Mouse (Mus musculus) lung, adult 2 months (tissue): Measurements from ENCODE around the gene Dcst1.

Experiments
- CTCF ChIP-seq: fragments of 200-500 bp; IDR thresholded peaks from 2 replicates; pipeline ENCODE4 v1.5.1; 2011; ENCODE audit warnings: mild to moderate bottlenecking, low read length, control low read depth; ENCODE audit not compliant: insufficient read depth
- POLR2A ChIP-seq: fragments of 200-500 bp; IDR thresholded peaks from 2 replicates; pipeline ENCODE4 v1.6.1; 2011; ENCODE audit warnings: low read depth, mild to moderate bottlenecking, control low read depth, low read length, borderline replicate concordance; ENCODE audit errors: extremely low read depth

DNA sequence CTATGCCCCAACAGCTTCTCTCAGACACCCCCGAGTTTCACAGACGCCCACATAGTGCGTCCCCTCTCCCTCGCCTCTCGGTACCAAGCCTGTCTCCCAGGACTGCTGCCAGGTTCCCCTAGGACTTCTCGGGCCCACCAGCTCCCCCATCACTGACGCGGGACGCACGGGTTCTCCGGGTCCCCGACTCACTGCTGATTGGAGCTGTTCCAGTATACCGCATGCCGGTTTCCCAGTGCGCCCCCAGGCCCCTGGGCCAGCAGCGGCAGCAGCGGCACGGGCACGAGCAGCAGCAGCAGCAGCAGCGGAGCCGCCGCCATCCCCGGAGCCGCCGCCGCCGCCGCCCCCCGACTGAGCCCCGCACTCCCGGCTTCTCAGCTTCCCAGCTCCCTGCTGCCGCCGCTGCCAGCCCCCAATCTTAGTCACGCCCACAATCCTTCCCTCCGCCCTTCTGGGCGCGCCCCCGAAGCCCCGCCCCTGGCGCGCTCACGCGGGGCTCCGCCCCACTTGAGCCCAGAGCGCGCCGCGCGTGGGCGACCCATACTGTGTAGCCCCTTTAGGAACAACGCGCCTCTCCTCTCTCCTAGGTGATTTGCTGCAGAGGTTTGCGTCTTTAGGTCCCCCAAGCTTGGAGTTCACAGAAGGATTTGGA, 42.4 kb downstream of the Dcst1 start, which contains the start of gene Efna3:
- TF ChIP-seq POLR2A: no peak
- no peak for TF ChIP-seq CTCF
